Mouse (Mus musculus): Measurements from ENCODE around the gene Klhl31.

The Klhl31 gene

DNA sequence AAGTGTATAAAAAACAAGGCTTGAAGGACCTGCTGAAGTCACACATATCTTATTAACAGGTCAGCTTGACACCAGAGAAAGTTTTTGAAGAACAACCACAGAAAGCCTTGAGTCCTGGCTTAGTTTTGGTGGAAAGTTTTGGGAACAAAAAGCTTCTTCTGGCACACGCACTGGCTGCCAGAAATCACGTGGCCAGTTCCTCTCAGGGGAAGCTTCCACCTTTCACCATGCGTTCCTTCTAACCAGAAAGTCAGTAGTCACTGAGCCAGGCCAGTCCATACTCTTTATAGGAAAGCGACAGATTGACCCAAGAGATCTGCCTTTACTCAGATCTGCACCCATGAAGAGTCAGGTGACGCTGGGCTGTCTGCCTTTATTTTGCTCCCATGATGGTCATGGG, 12.1 kb upstream of the Klhl31 start:
- DNase-seq: no peak

DNA sequence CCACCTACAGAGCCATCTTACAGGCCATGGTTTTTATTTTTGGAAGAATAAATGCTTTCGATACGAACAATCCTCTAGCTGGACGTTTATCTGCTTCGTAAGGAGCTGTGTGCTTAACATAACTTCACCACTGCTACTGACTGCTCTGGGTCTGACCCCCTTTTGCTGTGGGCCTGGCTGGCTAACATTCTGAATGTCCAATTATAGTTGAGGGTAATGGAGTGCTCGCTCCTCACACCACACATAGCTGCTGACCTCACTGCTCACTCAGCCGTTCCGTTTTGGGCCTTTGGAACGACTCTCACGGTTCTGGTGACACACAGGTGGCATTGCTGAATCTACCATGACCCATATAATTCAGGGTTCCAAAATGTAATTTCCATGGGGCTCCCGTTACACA, 7.6 kb upstream of the Klhl31 start:
- DNase-seq: no peak

- DNase-seq: no peak
Measured at GRCm38 (mm10) chr9:77629708-77630107, 6.6 kb upstream of the Klhl31 start.

DNA sequence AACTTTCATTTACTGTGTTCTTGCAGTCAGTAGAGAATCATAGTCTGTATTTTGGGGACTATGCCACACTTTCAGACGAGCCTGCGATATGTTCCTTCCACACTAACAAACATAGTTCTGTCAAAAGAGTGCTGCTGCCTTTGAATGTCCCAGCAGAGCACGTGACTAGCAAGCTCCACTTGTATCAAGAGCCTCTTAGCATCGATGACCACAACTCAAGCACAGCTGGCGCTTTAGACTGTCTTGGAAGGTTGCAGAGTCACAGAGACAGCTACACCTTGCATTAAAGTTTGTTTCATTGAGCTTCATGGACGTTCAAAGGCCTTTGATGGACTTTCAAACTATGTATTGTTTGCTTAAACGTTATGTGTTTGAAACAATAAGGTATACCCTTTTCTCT, 5.5 kb upstream of the Klhl31 start:
- peak; percentile 56 to 76 for DNase-seq

DNA sequence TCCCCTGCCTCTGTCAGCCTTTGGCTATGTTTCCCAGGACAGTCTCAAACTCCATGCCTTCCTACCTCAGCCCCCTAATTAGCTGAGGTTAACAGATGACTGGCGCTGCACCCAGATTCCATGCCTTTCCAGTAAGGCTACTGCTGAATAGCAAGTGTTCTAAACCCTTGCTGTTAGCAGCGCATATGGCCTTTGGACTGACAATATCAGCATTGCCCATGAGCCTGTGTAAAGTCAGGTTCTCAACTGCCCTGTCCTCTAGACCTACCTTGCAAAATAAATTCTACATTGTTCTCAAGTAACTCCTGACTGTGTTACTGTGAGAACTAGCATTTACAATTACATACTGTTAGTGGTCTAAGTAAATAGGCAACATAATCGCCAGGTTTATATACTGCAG, 3.9 kb upstream of the Klhl31 start:
- DNase-seq: no peak

- DNase-seq: no peak
Measured at GRCm38 (mm10) chr9:77636003-77636402, 297 bp upstream of the Klhl31 start.

GRCm38 (mm10) chr9:77637357-77637756, 1.1 kb downstream of the Klhl31 start:
- no peak for DNase-seq

DNA sequence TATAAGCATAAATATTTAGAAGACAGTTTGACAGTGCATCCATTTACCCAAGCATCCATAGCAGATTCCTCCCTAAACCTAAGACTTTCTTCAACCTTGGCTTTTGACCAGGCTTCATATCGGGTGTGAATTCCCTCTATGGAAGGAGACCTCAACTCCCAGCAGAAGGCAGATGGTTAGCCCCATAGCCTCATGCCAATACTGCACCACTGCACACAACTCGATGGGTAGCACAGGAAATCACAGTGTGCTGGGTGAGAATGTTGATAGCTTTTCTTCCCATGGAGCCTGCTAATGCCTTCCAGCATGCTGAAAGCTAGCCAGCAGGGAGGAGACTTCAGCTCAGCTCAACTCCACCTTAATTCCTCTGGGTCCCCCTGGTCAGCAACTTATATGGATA, 8.9 kb downstream of the Klhl31 start:
- no peak for DNase-seq

DNA sequence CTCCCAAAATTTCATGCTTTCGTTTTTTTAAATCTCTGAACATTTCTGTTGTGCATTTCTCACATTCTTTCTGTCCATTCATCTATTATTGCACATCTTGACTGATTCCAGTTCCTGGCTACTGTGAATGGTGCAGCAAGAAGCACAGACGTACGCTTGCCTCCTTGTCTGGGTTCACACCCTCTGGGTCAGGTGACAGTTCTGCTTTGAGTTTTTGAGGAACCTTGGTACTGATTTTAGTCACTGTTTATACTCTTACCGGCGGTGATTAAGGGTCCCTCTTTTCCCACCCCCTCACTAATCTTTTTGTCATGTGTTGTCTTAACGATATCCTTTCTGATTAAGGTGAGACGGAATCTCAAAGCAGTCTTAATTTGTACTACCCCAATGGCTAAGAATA, 15.5 kb downstream of the Klhl31 start:
- no peak for DNase-seq

DNA sequence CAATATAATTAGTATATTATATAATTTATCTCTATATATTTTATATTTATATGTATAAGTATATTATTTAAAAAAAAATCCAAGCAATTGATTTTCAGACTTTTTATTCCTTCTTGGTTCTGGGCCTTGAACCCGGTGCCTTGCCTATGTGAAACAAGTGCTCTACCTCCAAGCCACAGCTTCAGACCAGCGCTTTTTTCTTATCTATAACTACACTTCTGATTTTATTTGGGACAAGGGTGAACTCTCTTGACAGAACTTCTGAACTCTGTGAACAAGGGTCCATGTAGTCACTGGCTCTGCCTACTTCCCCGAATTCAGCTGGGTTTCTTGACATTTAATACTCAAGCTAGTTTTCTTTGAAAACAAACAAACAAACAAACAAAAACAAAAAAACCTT, 17.6 kb downstream of the Klhl31 start:
- DNase-seq: no peak

GRCm38 (mm10) chr9:77655181-77655934, 19.1 kb downstream of the Klhl31 start:
- peak; percentile 12 to 29 for DNase-seq

GRCm38 (mm10) chr9:77655935-77656288, 19.6 kb downstream of the Klhl31 start:
- DNase-seq: peak; percentile 40 to 44

- DNase-seq: no peak
Measured at GRCm38 (mm10) chr9:77662917-77663316, 26.6 kb downstream of the Klhl31 start.

DNA sequence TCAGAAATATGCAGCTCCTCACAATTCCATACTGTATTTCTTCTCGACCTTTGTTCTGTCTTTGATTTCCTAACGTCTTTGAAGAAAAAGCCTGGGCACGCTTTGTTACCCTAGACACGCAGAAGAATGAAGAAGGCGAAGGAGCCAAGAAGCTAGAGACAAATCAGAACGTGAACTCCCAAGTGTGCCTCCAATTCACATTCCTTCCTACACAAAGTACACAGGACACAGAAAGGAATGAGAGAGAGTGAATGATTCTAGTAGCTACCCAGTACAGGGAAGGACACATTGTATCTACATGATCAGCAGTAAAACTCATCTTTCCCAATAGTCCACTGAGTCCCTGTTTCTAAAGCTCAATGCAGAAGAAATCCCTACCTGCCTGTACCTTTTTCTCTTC, 33.8 kb downstream of the Klhl31 start:
- no peak for DNase-seq

DNA sequence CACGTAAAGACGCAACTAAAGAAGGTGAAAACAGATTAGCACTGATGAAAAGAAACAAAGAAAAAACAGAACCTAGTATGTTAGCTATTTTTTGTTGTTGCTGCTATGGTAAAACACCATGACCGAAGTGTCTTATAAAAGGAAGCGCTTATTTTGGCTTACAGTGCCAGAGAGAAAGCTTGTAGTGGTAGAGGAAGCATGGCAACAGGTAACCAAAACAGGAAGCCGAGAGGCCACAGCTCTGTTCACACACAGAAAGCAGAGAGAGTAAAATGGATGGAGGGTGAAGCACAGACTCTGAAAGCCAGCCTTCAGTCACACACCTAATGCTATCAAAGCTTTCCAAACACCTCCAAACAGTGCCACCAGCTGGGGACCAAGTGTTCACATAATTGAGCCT, 34.7 kb downstream of the Klhl31 start:
- DNase-seq: no peak

- DNase-seq: no peak
Measured at GRCm38 (mm10) chr9:77673218-77673617, 36.9 kb downstream of the Klhl31 start.

GRCm38 (mm10) chr9:77673986-77674385, 37.7 kb downstream of the Klhl31 start:
- no peak for DNase-seq

DNA sequence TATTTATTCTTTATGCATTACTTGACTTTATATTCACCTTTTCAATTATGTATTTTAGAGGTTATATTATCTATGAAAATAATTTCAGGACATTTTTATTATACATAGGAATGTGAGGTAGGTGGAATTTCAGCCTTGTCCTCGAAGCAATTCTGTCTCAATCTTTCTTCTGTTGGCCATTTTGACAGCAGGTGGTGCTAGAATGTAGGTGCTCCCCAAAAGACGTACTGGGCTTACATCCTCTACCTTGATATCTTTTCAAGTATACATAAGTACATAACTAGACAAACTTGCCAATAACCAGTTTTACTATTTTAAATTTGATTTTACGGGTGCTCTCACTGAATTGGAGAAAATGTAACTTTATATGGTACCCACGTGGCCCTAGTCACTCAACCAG, 48.6 kb downstream of the Klhl31 start:
- no peak for DNase-seq

- no peak for DNase-seq
Measured at GRCm38 (mm10) chr9:77685825-77686500, 49.7 kb downstream of the Klhl31 start.

- no peak for DNase-seq
Measured at GRCm38 (mm10) chr9:77692707-77693106, 56.4 kb downstream of the Klhl31 start.

DNA sequence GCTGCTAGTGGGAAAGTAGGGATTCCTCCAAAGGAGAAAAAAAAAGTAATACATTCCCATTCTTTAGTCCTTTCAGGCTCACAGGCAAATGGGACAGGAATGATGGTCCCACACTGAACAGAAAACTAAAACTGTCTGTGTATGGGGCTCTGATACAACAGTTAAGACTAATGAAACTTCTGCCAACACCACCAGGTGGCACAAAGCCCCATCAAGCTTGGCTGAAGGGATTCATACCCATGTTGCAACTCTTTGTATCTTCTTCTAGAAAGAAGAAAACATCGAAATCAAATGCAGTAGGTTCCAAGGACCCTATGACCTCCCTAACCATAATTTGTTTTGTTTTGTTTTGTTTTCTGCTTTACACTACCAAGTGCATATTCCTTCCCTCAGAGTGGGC, 57.1 kb downstream of the Klhl31 start:
- peak in 1 of 2 experiments; percentile 25 for DNase-seq

DNA sequence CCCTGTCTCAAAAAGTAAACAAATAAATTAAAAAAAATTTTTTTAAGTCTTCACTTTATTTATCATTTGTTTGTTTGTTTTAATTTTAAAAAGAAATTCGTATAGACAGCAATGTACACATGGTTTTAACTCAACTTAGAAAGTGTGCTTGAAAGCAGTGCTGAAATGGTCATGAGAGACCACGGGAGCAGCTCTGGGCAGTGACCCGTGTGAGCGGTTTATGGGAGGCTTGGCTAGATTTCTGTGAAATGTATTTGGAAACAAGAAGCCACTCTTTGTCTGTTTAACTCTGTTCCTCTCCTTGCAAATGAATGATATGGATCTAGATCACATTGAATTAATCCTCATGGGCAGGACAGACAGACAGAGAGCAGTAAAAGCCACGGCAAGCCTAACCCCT, 59.3 kb downstream of the Klhl31 start:
- DNase-seq: no peak

GRCm38 (mm10) chr9:77703476-77703875, 67.2 kb downstream of the Klhl31 start:
- DNase-seq: no peak

DNA sequence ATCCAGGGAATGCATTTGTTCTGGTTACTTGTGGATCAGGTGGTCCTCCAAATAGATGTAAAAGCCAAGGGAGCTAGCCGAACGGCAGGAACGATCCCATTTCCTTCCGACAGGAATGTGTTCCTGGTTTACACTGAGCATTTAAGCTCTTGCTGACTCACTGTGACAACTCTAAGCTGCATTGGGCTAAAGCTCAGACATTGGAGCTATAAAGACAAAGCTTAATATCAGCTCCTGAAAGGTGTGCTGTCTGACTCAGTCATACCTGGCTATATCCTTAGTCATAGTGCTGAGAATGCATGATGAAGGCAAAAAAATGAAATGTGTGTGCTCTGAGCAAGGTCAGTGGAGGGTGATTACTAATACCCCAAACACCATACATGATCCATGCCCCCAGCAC, 67.8 kb downstream of the Klhl31 start:
- DNase-seq: no peak

DNA sequence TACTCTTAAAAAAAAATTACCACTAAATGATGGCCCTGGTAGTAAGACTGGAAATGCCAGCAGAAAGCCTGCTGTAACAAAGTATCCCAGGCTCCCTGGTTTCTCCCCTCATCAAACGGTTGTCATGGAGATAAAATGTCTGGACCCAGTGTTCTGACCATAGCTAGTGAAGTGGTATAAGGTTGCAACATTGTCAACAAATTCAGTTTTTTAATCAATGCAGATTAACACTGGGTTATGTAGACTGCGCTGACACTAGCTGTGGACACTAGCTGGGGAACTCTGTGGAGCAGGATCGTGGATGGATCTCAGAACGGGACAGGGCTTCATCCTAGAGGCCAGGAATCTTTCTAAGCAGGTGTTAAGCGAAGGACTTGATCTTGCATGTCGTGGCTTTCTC, 70.2 kb downstream of the Klhl31 start:
- no peak for DNase-seq
